Mouse (Mus musculus): ENCODE data around the gene Shisal1.

DNA sequence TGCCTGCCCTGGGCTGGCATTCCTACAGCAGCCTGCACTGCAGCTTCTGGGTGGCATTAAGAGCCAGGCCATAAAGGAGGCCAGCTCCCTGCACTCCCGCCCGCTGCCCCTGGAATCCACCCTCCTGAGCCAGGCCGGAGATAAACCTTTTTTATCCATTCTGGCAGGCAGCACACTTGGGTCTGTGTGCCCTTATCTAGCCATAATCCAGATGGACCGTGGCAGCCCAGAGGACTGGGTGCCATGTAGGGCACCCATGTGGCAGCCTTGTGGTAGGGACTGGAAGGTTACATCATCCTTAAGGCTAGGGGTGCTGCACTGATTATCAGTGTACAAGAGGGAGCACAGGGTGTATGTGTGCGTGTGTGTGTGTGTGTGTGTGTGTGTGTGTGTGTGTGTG, 16.4 kb downstream of the Shisal1 start:
- TF ChIP-seq ZC3H11A (IDR thresholded peaks at IDR 0.05; ENCODE audit: borderline replicate concordance, low read depth, low read length) (no peak), ZNF384 (IDR thresholded peaks at IDR 0.05; ENCODE audit: low read depth, low read length) (no peak)
